Mouse (Mus musculus) forebrain, embryonic 11.5 days (tissue): ENCODE measurements around the gene Nostrin. TPM values are rescaled to one million over a fixed set of nuclear protein-coding genes. Genes with fewer than 3 reads are reported as not detected.

Experiments used
- ATAC-seq: fragments of 200-750 bp; cut with Nextera tagmentation; replicated peaks from 2 replicates; pipeline ENCODE4 v1.8.0; 2017; ENCODE audit warnings: moderate TSS enrichment; ENCODE audit not compliant: low FRiP score
- DNase-seq: peaks from one replicate; pipeline ENCODE4 v3.0.0-alpha.2; 2017; ENCODE audit warnings: low spot score
- H3K27ac ChIP-seq: fragments of 300-500 bp; sonication (generic); 2 replicates; pipeline ENCODE4 v1.5.1; 2014; ENCODE audit warnings: low read depth, low read length
- H3K27me3 ChIP-seq: fragments of 300-500 bp; sonication (generic); 2 replicates; pipeline ENCODE4 v1.6.1; 2014; ENCODE audit warnings: mild to moderate bottlenecking, low read length, mixed read lengths; ENCODE audit not compliant: control insufficient read depth, insufficient read depth
- H3K36me3 ChIP-seq: fragments of 300-500 bp; sonication (generic); 2 replicates; pipeline ENCODE4 v1.6.1; 2014; ENCODE audit warnings: mild to moderate bottlenecking, low read length, moderate library complexity, mixed read lengths; ENCODE audit not compliant: control insufficient read depth, insufficient read depth
- H3K4me1 ChIP-seq: fragments of 300-500 bp; sonication (generic); replicated peaks from 2 replicates; pipeline ENCODE4 v1.6.1; 2014; ENCODE audit warnings: low read length, mixed read lengths; ENCODE audit not compliant: control insufficient read depth, insufficient read depth
- H3K4me2 ChIP-seq: fragments of 300-500 bp; sonication (generic); 2 replicates; pipeline ENCODE4 v1.6.1; 2014; ENCODE audit warnings: low read depth, mild to moderate bottlenecking, low read length, moderate library complexity, mixed read lengths; ENCODE audit not compliant: severe bottlenecking
- H3K4me3 ChIP-seq: fragments of 300-500 bp; sonication (generic); 2 replicates; pipeline ENCODE4 v1.5.1; 2014; ENCODE audit warnings: low read depth, low read length
- H3K9ac ChIP-seq: fragments of 300-500 bp; sonication (generic); 2 replicates; pipeline ENCODE4 v1.6.1; 2014; ENCODE audit warnings: low read length
- H3K9me3 ChIP-seq: fragments of 300-500 bp; sonication (generic); 2 replicates; pipeline ENCODE4 v1.6.1; 2016; ENCODE audit warnings: low read length, mixed read lengths; ENCODE audit not compliant: control insufficient read depth
- WGBS: fragments of 180-500 bp; shearing (Covaris S2); extraction: QIAGEN DNeasy Blood & Tissue Kit; methylation state at CpG from one replicate; pipeline ENCODE4 v1.1.7; 2014; 5-methylcytosine and 5-hydroxymethylcytosine counted together
- polyA plus RNA-seq: library from polyadenylated mRNA; unstranded; fragments of >200 nt; fragmentation: Nextera tagmentation; extraction: Ambion mirVana; gene quantifications from 2 replicates; pipeline ENCODE4 v1.2.1, GENCODE M21; 2014

The Nostrin gene
- polyA plus RNA-seq, 1 experiment from 2014 or later: 1.1 TPM

- H3K9me3 ChIP-seq: no peaks in the 10 kb centered on the region
- ATAC-seq: no peak
- no peaks in the 10 kb centered on the region for H3K36me3 ChIP-seq
- H3K4me2 ChIP-seq: no peak overlapping the region
- no peak overlapping the region for H3K27ac ChIP-seq
- H3K4me1 ChIP-seq: no peaks in the 10 kb centered on the region
- DNase-seq: no peak
- H3K27me3 ChIP-seq: no peaks in the 10 kb centered on the region
- 82% methylated on average over 10 of the region's 10 CpGs for WGBS
- no peak overlapping the region for H3K9ac ChIP-seq
- no peak overlapping the region for H3K4me3 ChIP-seq
Observed at GRCm38 (mm10) chr2:69222815-69223214, 87.2 kb downstream of the Nostrin start.

GRCm38 (mm10) chr2:69224724-69225123, 89.1 kb downstream of the Nostrin start:
- DNase-seq (no peak), ATAC-seq (no peak)
- WGBS: 54% methylated on average over 2 of the region's 2 CpGs
- no peak overlapping the region for H3K27ac ChIP-seq
- H3K4me3 ChIP-seq: no peak overlapping the region
- no peaks in the 10 kb centered on the region for H3K4me1 ChIP-seq
- H3K27me3 ChIP-seq: no peaks in the 10 kb centered on the region
- no peaks in the 10 kb centered on the region for H3K9me3 ChIP-seq
- H3K36me3 ChIP-seq: no peaks in the 10 kb centered on the region
- H3K9ac ChIP-seq: no peak overlapping the region
- H3K4me2 ChIP-seq: no peak overlapping the region

- DNase-seq (no peak), ATAC-seq (no peak)
- no peak overlapping the region for H3K27ac ChIP-seq
- H3K27me3 ChIP-seq: no peaks in the 10 kb centered on the region
- H3K9me3 ChIP-seq: no peaks in the 10 kb centered on the region
- no peak overlapping the region for H3K9ac ChIP-seq
- no peaks in the 10 kb centered on the region for H3K4me1 ChIP-seq
- H3K4me2 ChIP-seq: no peak overlapping the region
- 91% methylated on average over 9 of the region's 9 CpGs for WGBS
- H3K36me3 ChIP-seq: no peaks in the 10 kb centered on the region
- H3K4me3 ChIP-seq: no peak overlapping the region
Observed at GRCm38 (mm10) chr2:69226876-69227275, 91.3 kb downstream of the Nostrin start.

DNA sequence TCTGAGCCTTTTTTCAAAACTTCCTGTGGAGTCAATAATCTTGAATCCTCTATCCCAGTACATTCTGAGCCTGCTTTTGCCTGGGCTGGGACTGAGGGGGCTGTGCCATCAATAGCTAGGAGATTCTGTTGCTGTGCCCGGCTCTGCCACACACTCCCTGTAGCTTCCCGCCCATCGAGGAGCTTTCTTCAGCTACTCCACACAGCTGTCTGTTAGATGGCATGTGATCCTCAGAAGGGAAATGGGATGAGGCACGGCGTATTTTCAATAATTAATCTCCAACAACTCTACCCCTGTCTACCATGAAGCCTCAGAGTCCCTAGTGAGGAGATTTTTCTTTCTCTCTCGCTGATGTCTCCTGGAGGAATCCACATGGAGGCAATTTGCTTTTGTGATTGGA, 93.0 kb downstream of the Nostrin start:
- Histone ChIP-seq H3K36me3 (no peaks in the 10 kb centered on the region), H3K9ac (no peak overlapping the region), H3K27ac (no peak overlapping the region), H3K4me3 (no peak overlapping the region), H3K9me3 (no peaks in the 10 kb centered on the region), H3K4me2 (no peak overlapping the region), H3K4me1 (no peaks in the 10 kb centered on the region), H3K27me3 (no peaks in the 10 kb centered on the region)
- DNase-seq (no peak), ATAC-seq (no peak)
- 87% methylated on average over 6 of the region's 6 CpGs for WGBS

GRCm38 (mm10) chr2:69230137-69230536, 94.5 kb downstream of the Nostrin start:
- Histone ChIP-seq H3K27me3 (no peaks in the 10 kb centered on the region), H3K4me3 (no peak overlapping the region), H3K4me2 (no peak overlapping the region), H3K4me1 (no peaks in the 10 kb centered on the region), H3K9ac (no peak overlapping the region), H3K9me3 (no peaks in the 10 kb centered on the region), H3K27ac (no peak overlapping the region), H3K36me3 (no peaks in the 10 kb centered on the region)
- ATAC-seq (no peak), DNase-seq (no peak)
- WGBS: 90% methylated on average over 2 of the region's 2 CpGs

DNA sequence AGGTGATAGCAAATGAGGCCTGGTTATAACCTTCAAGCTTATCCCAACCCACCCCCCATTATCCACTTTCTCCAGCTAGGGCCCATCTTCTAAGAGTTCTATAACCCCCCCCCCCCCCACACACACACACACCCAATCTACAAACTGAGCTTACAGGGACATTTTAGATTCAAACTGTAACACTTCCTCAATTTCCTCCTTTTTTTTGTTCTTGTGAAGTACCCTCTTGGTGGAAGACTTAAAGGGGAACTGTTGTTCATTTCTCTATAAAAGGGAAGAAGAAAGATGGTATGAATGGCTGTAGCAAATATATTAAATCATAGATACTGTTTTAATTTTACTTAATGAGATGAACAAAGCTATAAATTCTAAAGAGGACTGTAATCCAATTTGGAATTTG, 96.5 kb downstream of the Nostrin start:
- Histone ChIP-seq H3K4me2 (no peak overlapping the region), H3K27me3 (no peaks in the 10 kb centered on the region), H3K9me3 (no peaks in the 10 kb centered on the region), H3K4me1 (no peaks in the 10 kb centered on the region), H3K36me3 (no peaks in the 10 kb centered on the region), H3K27ac (no peak overlapping the region), H3K9ac (no peak overlapping the region), H3K4me3 (no peak overlapping the region)
- no peak for ATAC-seq
- no peak for DNase-seq

DNA sequence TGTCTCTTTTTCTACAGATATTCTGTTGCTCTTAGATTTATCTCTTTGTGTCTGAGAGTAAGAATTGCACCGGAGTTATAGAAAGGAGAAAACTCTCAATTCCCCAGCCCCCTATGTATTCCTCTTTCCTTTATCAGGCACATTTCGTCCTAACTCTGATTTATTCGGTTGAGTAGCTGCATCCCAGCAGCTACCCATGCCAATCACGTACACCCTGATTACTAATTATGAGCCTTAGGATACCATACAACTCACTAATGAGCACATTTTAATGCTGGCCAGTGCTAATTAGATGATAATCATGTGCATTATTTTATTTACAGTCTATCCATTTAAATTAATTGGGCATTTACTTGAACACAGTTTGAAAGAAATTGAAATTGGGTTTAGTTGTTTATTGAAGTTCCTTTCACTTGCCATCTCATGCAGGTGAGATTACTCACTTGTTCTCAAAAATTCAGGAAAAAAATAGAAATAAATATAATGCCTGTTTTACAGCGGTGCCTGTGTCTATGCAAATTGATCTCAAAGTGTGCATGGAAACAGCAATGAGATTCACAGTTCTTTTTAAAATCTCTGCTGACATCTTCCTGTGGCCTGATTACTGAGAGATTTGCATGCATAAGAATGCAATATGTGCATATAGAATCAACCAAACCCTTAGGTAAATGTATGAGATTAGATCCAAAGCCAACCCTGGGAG, 99.5 kb downstream of the Nostrin start:
- WGBS: 46% methylated on average over 5 of the region's 5 CpGs
- DNase-seq (no peak), ATAC-seq (peak; percentile 91)
- Histone ChIP-seq H3K4me3 (no peak overlapping the region), H3K9me3 (no peaks in the 10 kb centered on the region), H3K4me1 (no peaks in the 10 kb centered on the region), H3K9ac (no peak overlapping the region), H3K4me2 (no peak overlapping the region), H3K36me3 (no peaks in the 10 kb centered on the region), H3K27ac (no peak overlapping the region), H3K27me3 (peaks cover 2% of the 10 kb centered on the region; the same call in 1 of the 2 replicates)

Other genes with a start within 250 kb of the Nostrin start
- gene Spc25, start 70.4 kb downstream of the Nostrin start, polyA plus RNA-seq: 241 and 280 TPM in 2 replicates
- gene G6pc2, start 75.3 kb downstream of the Nostrin start, polyA plus RNA-seq: not detected in 2 replicates
- not detected in 2 replicates for gene Abcb11, start 206.8 kb downstream of the Nostrin start, polyA plus RNA-seq
- not detected in 2 replicates for gene Dhrs9, start 244.6 kb downstream of the Nostrin start, polyA plus RNA-seq